Mouse (Mus musculus) neural tube, embryonic 11.5 days (tissue): ENCODE data around the gene Lrrc56. TPM values are rescaled to one million over a fixed set of nuclear protein-coding genes. Genes with fewer than 3 reads are reported as not detected.

ENCODE experiments used
- ATAC-seq: fragments of 200-750 bp; cut with Nextera tagmentation; 2 replicates; pipeline ENCODE4 v1.8.0; 2017; ENCODE audit warnings: moderate number of reproducible peaks, mild to moderate bottlenecking, moderate TSS enrichment, moderate library complexity; ENCODE audit not compliant: insufficient read depth, low FRiP score, low TSS enrichment
- DNase-seq: peaks from one replicate; pipeline ENCODE4 v3.0.0-alpha.2; 2015; ENCODE audit warnings: low spot score
- H3K27ac ChIP-seq: fragments of 300-500 bp; sonication (generic); 2 replicates; pipeline ENCODE4 v1.5.1; 2014; ENCODE audit warnings: low read depth, mild to moderate bottlenecking, low read length
- H3K27me3 ChIP-seq: fragments of 300-500 bp; sonication (generic); 2 replicates; pipeline ENCODE4 v1.6.1; 2014; ENCODE audit warnings: mild to moderate bottlenecking, low read length, mixed read lengths; ENCODE audit not compliant: control insufficient read depth, insufficient read depth
- H3K36me3 ChIP-seq: fragments of 300-500 bp; sonication (generic); 2 replicates; pipeline ENCODE4 v1.6.1; 2014; ENCODE audit warnings: mild to moderate bottlenecking, low read length, moderate library complexity, mixed read lengths; ENCODE audit not compliant: control insufficient read depth, insufficient read depth
- H3K4me1 ChIP-seq: fragments of 300-500 bp; sonication (generic); 2 replicates; pipeline ENCODE4 v1.6.1; 2014; ENCODE audit warnings: low read length, mixed read lengths; ENCODE audit not compliant: control insufficient read depth, insufficient read depth
- H3K4me2 ChIP-seq: fragments of 300-500 bp; sonication (generic); 2 replicates; pipeline ENCODE4 v1.6.1; 2014; ENCODE audit warnings: low read depth, mild to moderate bottlenecking, moderate library complexity
- H3K4me3 ChIP-seq: fragments of 300-500 bp; sonication (generic); 2 replicates; pipeline ENCODE4 v1.5.1; 2014; ENCODE audit warnings: low read depth, low read length
- H3K9ac ChIP-seq: fragments of 300-500 bp; sonication (generic); 2 replicates; pipeline ENCODE4 v1.6.1; 2014; ENCODE audit warnings: mild to moderate bottlenecking, low read length
- H3K9me3 ChIP-seq: fragments of 300-500 bp; sonication (generic); 2 replicates; pipeline ENCODE4 v1.6.1; 2016; ENCODE audit warnings: low read length; ENCODE audit not compliant: control insufficient read depth
- WGBS: fragments of 180-500 bp; shearing (Covaris S2); extraction: QIAGEN DNeasy Blood & Tissue Kit; methylation state at CpG from one replicate; pipeline ENCODE4 v1.1.7; 2014; 5-methylcytosine and 5-hydroxymethylcytosine counted together
- polyA plus RNA-seq: library from polyadenylated mRNA; unstranded; fragments of >200 nt; fragmentation: Nextera tagmentation; extraction: Ambion mirVana; gene quantifications from 2 replicates; pipeline ENCODE4 v1.2.1, GENCODE M21; 2014

Gene Lrrc56
- polyA plus RNA-seq, result 9.1 and 9.5 TPM in 2 replicates

DNA sequence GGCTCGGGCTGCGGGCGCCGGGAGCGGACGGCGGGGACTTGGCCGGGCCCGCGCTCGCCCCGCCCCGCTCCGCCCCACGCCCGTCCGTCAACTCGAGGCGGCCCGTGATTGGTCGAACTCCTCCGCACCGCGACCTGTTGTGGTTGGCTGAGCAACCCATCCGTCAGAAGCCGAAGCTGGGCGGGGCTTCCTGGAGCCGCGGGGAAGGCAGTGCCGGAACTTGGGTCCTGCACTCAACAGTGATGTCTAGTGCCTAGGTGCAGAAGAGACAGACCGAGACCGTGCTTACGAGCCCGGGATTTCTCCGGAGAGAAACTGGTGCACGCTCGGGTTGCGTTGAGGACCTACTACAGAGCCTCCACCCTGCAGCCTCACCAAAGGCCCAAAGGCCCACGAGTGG lies at the start of gene Lrrc56, which contains the start of gene Hras:
Gene Lrrc56, plus strand, starts transcription at position 210 of the 400 bp plus-strand sequence.
Gene Hras, minus strand, starts transcription at position 58 of the 400 bp plus-strand sequence.
- peaks cover 5% of the 10 kb centered on the region for H3K36me3 ChIP-seq
- H3K27me3 ChIP-seq, result no peaks in the 10 kb centered on the region
- no peaks in the 10 kb centered on the region for H3K9me3 ChIP-seq
- peak within 1 kb of the TSS; percentile 98 for H3K4me2 ChIP-seq
- peak; percentile 95 for ATAC-seq
- peak within 1 kb of the TSS; percentile 64 for H3K27ac ChIP-seq
- DNase-seq, result peak; percentile 99
- WGBS, result under 1% methylated on average over 38 of the region's 39 CpGs
- peak within 1 kb of the TSS; percentile 94 for H3K4me3 ChIP-seq
- H3K4me1 ChIP-seq, result peaks cover 12% of the 10 kb centered on the region
- peak within 1 kb of the TSS; percentile 94 for H3K9ac ChIP-seq

- Histone ChIP-seq H3K36me3 (peaks cover 6% of the 10 kb centered on the region), H3K27me3 (no peaks in the 10 kb centered on the region), H3K27ac (no peak overlapping the region), H3K4me3 (no peak overlapping the region), H3K4me2 (no peak overlapping the region), H3K4me1 (no peaks in the 10 kb centered on the region), H3K9ac (no peak overlapping the region), H3K9me3 (no peaks in the 10 kb centered on the region)
- no peak for ATAC-seq
- no peak for DNase-seq
- WGBS, result 95% methylated on average over 3 of the region's 3 CpGs
These were observed 49.3 kb upstream of the Lrrc56 start for GRCm38 (mm10) chr7:141144650-141145049.

- WGBS, result 70% methylated on average over 1 of the region's 1 CpGs
These were observed 48.6 kb upstream of the Lrrc56 start for GRCm38 (mm10) chr7:141145403-141145802.

GRCm38 (mm10) chr7:141146043-141146595 lies 47.8 kb upstream of the Lrrc56 start:
- H3K9ac ChIP-seq, result no peak overlapping the region
- no peak overlapping the region for H3K4me3 ChIP-seq
- no peaks in the 10 kb centered on the region for H3K27me3 ChIP-seq
- DNase-seq (no peak), ATAC-seq (no peak)
- WGBS, result 96% methylated on average over 12 of the region's 12 CpGs
- peaks cover 8% of the 10 kb centered on the region; the same call in 1 of the 2 replicates for H3K36me3 ChIP-seq
- no peak overlapping the region for H3K4me2 ChIP-seq
- no peaks in the 10 kb centered on the region for H3K4me1 ChIP-seq
- H3K27ac ChIP-seq, result no peak overlapping the region
- H3K9me3 ChIP-seq, result no peaks in the 10 kb centered on the region

More at GRCm38 (mm10) chr7:141145403-141145802, 48.6 kb upstream of the Lrrc56 start:
- Histone ChIP-seq H3K27me3 (no peaks in the 10 kb centered on the region), H3K4me3 (no peak overlapping the region), H3K27ac (no peak overlapping the region), H3K9ac (no peak overlapping the region), H3K4me1 (no peaks in the 10 kb centered on the region), H3K36me3 (peaks cover 6% of the 10 kb centered on the region), H3K9me3 (no peaks in the 10 kb centered on the region), H3K4me2 (no peak overlapping the region)
- DNase-seq (no peak), ATAC-seq (no peak)

GRCm38 (mm10) chr7:141147044-141147443 lies 46.9 kb upstream of the Lrrc56 start:
- DNase-seq, result no peak
- no peaks in the 10 kb centered on the region for H3K27me3 ChIP-seq
- ATAC-seq, result no peak
- no peaks in the 10 kb centered on the region for H3K9me3 ChIP-seq
- WGBS, result 91% methylated on average over 6 of the region's 6 CpGs
- H3K4me1 ChIP-seq, result no peaks in the 10 kb centered on the region
- no peak overlapping the region for H3K27ac ChIP-seq
- no peak overlapping the region for H3K4me2 ChIP-seq
- H3K4me3 ChIP-seq, result no peak overlapping the region
- H3K9ac ChIP-seq, result no peak overlapping the region
- peaks cover 13% of the 10 kb centered on the region; the same call in 1 of the 2 replicates for H3K36me3 ChIP-seq

DNA sequence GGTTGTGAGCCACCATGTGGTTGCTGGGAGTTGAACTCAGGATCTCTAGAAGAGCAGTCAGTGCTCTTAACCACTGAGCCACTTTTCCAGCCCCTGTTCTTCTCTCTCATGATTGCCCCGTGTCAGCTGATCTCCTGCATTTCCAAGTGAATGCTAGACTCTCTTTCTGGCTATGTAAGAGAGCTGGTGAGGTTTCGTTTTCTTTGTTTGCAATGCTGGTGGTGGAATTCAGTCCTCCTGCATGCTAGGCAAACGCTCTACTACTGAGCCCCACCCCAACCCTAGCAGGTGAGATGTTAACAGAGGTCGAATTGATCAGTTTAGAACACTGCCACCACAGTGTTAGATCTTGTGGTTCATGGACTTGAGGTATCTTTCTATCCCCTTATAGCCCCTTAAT lies 45.3 kb upstream of the Lrrc56 start:
- DNase-seq (no peak), ATAC-seq (no peak)
- H3K27ac ChIP-seq, result no peak overlapping the region
- H3K4me3 ChIP-seq, result no peak overlapping the region
- no peaks in the 10 kb centered on the region for H3K9me3 ChIP-seq
- H3K9ac ChIP-seq, result no peak overlapping the region
- H3K27me3 ChIP-seq, result no peaks in the 10 kb centered on the region
- H3K36me3 ChIP-seq, result peaks cover 14% of the 10 kb centered on the region; the same call in 1 of the 2 replicates
- no peak overlapping the region for H3K4me2 ChIP-seq
- no peaks in the 10 kb centered on the region for H3K4me1 ChIP-seq
- WGBS, result 79% methylated on average over 4 of the region's 4 CpGs

- no peaks in the 10 kb centered on the region for H3K4me1 ChIP-seq
- peaks cover 11% of the 10 kb centered on the region; the same call in 1 of the 2 replicates for H3K36me3 ChIP-seq
- no peak overlapping the region for H3K9ac ChIP-seq
- DNase-seq (no peak), ATAC-seq (no peak)
- H3K27me3 ChIP-seq, result no peaks in the 10 kb centered on the region
- H3K4me3 ChIP-seq, result no peak overlapping the region
- 92% methylated on average over 9 of the region's 9 CpGs for WGBS
- H3K9me3 ChIP-seq, result no peaks in the 10 kb centered on the region
- no peak overlapping the region for H3K27ac ChIP-seq
- H3K4me2 ChIP-seq, result no peak overlapping the region
These were observed 38.6 kb upstream of the Lrrc56 start for GRCm38 (mm10) chr7:141155362-141155761.

- Histone ChIP-seq H3K4me1 (peaks cover 11% of the 10 kb centered on the region; the same call in 1 of the 2 replicates), H3K4me2 (no peak overlapping the region), H3K9ac (no peak overlapping the region), H3K9me3 (no peaks in the 10 kb centered on the region), H3K36me3 (peaks cover 7% of the 10 kb centered on the region), H3K27me3 (no peaks in the 10 kb centered on the region), H3K27ac (no peak overlapping the region), H3K4me3 (no peak overlapping the region)
- 95% methylated on average over 7 of the region's 7 CpGs for WGBS
- ATAC-seq (no peak), DNase-seq (no peak)
These were observed 29.6 kb upstream of the Lrrc56 start for GRCm38 (mm10) chr7:141164397-141164796.

DNA sequence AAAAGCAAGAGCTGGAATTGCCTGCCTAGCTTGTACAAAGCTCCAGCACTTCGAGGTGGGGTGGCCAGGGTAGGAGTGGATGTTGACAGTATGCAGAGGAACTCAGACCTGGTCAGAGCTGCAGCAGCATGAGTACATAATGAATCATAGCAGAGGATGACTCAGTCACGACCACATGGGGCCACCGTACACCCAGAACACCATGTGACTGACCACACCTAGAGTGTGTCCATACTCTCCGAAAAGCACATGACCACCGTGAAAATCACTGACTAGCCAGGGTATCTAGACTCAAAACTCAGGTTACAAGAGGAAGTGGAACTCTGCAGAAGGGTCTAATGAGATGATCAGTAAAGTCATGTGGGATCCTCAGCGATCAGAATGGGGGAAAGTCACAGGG lies 29.1 kb upstream of the Lrrc56 start:
- WGBS, result 85% methylated on average over 6 of the region's 6 CpGs

More for the DNA sequence above, 29.1 kb upstream of the Lrrc56 start:
- Histone ChIP-seq H3K9ac (no peak overlapping the region), H3K4me2 (no peak overlapping the region), H3K27me3 (no peaks in the 10 kb centered on the region), H3K9me3 (no peaks in the 10 kb centered on the region), H3K4me1 (peaks cover 11% of the 10 kb centered on the region; the same call in 1 of the 2 replicates), H3K36me3 (peaks cover 7% of the 10 kb centered on the region), H3K4me3 (no peak overlapping the region), H3K27ac (no peak overlapping the region)
- ATAC-seq, result no peak
- no peak for DNase-seq
